Mouse (Mus musculus) limb, embryonic 12.5 days (tissue): ENCODE results near the gene Tubg1. TPM values are rescaled to one million over a fixed set of nuclear protein-coding genes. Genes with fewer than 3 reads are reported as not detected.

Source experiments
- ATAC-seq: fragments of 200-750 bp; cut with Nextera tagmentation; 2 replicates; pipeline ENCODE4 v1.8.0; 2017; ENCODE audit warnings: low read depth, moderate TSS enrichment; ENCODE audit not compliant: insufficient number of reproducible peaks, insufficient read depth, low FRiP score, low TSS enrichment
- H3K27ac ChIP-seq: fragments of 300-500 bp; sonication (generic); 2 replicates; pipeline ENCODE4 v1.5.1; 2016; ENCODE audit warnings: mild to moderate bottlenecking, moderate library complexity
- H3K27me3 ChIP-seq: fragments of 300-500 bp; sonication (generic); 2 replicates; pipeline ENCODE4 v1.6.1; 2016; ENCODE audit warnings: mild to moderate bottlenecking, moderate library complexity
- H3K36me3 ChIP-seq: fragments of 300-500 bp; sonication (generic); 2 replicates; pipeline ENCODE4 v1.6.1; 2016; ENCODE audit warnings: mild to moderate bottlenecking, moderate library complexity
- H3K4me1 ChIP-seq: fragments of 300-500 bp; sonication (generic); replicated peaks from 2 replicates; pipeline ENCODE4 v1.6.1; 2016
- H3K4me2 ChIP-seq: fragments of 300-500 bp; sonication (generic); 2 replicates; pipeline ENCODE4 v1.6.1; 2016; ENCODE audit warnings: mild to moderate bottlenecking, moderate library complexity
- H3K4me3 ChIP-seq: fragments of 300-500 bp; sonication (generic); replicated peaks from 2 replicates; pipeline ENCODE4 v1.5.1; 2016; ENCODE audit warnings: mild to moderate bottlenecking
- H3K9ac ChIP-seq: fragments of 300-500 bp; sonication (generic); replicated peaks from 2 replicates; pipeline ENCODE4 v1.6.1; 2016; ENCODE audit warnings: mild to moderate bottlenecking, moderate library complexity
- H3K9me3 ChIP-seq: fragments of 300-500 bp; sonication (generic); 2 replicates; pipeline ENCODE4 v1.6.1; 2016; ENCODE audit warnings: mild to moderate bottlenecking, moderate library complexity
- WGBS: fragments of 180-500 bp; shearing (Covaris S2); methylation state at CpG from one replicate; pipeline ENCODE4 v1.1.7; 2016; 5-methylcytosine and 5-hydroxymethylcytosine counted together
- polyA plus RNA-seq: library from polyadenylated mRNA; unstranded; fragments of >200 nt; fragmentation: Nextera tagmentation; extraction: Ambion mirVana; gene quantifications from 2 replicates; pipeline ENCODE4 v1.2.1, GENCODE M21; 2016

Tubg1 gene
- polyA plus RNA-seq, 1 experiment from 2014 or later: 90.7 TPM

DNA sequence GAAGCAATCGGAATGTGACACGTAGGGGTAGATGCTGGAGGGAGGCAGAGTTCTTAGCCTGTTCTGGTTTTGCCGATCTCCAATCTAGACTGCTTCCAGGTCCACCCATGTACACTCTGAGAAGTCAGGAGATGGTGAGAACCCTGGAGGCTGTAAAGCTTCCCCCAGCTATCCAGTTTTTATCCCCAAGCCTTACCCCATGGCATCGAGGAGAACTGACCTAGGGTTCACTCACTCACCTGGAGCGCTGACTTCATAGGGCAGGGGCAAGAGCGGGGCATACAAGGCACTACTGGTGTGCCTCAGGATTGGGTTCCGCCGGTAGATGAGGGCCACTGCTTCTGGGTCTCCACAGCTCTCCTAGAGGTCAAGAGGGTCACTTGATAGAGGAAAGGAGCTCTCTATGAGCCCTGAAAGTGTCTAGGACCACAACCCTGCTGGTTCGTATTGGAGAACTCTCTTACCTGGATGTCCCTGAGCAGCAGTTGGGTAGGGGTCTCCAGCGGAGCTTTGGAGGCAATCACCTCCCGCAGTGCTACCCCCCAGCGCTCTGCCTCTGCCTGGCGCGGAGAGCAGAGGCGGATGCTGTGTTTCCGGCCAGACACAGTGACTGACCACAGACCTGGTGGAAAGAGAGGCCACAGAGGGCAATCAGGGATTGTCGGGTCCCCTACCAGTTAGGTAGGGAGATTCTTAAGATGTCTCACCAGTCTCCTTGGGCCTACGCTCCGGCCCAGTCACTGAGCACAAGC, 47.6 kb downstream of the Tubg1 start:
- Histone ChIP-seq H3K27ac (no peak overlapping the region), H3K4me3 (no peak overlapping the region), H3K4me1 (peaks cover 43% of the 10 kb centered on the region), H3K4me2 (no peak overlapping the region), H3K9ac (no peak overlapping the region), H3K36me3 (peaks cover 14% of the 10 kb centered on the region; the same call in 1 of the 2 replicates), H3K9me3 (no peaks in the 10 kb centered on the region), H3K27me3 (peaks cover 88% of the 10 kb centered on the region)
- ATAC-seq: no peak
- 42% methylated on average over 19 of the region's 19 CpGs for WGBS

DNA sequence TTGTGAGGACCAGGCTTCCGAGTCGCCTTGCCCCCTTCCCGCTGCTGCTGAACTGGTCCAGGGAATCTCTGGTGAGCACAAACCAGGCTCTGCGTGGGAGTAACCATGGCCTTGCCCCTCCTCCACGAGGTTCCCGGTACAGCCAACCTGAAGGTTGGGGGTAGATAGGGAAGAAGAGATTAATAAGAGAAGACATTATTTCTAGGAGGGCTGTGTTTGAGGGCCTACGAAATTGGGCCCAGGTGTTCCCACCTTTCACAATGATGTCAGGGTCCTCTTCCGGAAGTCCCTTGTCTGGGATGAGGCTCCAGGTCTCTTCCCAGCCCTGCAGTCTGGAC, 48.2 kb downstream of the Tubg1 start:
- WGBS: 50% methylated on average over 8 of the region's 8 CpGs
- no peak overlapping the region for H3K4me3 ChIP-seq
- H3K4me2 ChIP-seq: no peak overlapping the region
- no peak overlapping the region for H3K27ac ChIP-seq
- peaks cover 9% of the 10 kb centered on the region; the same call in 1 of the 2 replicates for H3K36me3 ChIP-seq
- peaks cover 46% of the 10 kb centered on the region for H3K4me1 ChIP-seq
- no peak overlapping the region for H3K9ac ChIP-seq
- peaks cover 87% of the 10 kb centered on the region for H3K27me3 ChIP-seq
- no peak for ATAC-seq
- no peaks in the 10 kb centered on the region for H3K9me3 ChIP-seq

GRCm38 (mm10) chr11:101168301-101168980, 48.7 kb downstream of the Tubg1 start:
- peaks cover 87% of the 10 kb centered on the region for H3K27me3 ChIP-seq
- WGBS: 67% methylated on average over 18 of the region's 18 CpGs
- H3K4me1 ChIP-seq: peaks cover 50% of the 10 kb centered on the region
- H3K9ac ChIP-seq: no peak overlapping the region
- no peak for ATAC-seq
- peaks cover 9% of the 10 kb centered on the region; the same call in 1 of the 2 replicates for H3K36me3 ChIP-seq
- peak overlapping the region; percentile 66; the same call in 1 of the 2 replicates for H3K4me3 ChIP-seq
- H3K27ac ChIP-seq: no peak overlapping the region
- H3K4me2 ChIP-seq: no peak overlapping the region
- no peaks in the 10 kb centered on the region for H3K9me3 ChIP-seq

DNA sequence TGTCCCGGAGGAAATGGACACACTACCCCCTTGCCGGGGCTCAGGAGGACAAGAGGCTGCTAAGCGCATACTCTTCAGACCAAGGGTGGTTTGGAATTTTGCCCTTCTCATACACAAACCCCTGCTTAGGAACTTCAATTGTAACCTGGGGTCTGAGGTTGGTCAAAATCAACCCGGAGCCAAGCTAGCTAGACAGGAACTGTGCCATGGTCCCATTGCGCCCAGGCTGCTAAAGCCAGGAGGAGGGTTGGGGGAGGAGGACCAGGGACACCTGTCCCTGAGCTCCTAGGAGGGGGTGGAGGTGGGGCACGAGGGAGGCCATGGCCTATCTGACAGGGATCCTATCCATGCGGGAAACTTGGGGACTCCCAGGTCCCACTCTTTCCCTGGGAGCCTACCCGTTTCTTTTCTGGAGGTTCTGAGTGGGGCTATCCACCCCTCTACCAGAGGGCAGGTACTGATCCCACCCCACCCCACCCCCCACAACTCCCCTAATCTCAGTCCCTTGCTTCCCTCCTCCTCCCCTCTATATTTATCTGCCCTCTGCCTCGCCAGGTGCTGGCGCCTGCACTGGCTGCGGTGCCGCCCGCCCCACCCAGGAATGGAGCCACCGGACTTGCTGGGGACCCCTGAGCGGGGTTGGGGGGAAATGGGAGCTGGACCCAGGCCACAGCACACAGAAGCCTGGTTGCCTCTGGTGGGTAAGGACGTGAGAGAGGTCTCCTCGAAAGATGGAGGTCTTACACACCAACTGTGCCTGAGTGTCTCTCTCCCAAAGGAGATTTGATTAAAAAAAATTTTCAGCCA, 49.8 kb downstream of the Tubg1 start:
- H3K4me1 ChIP-seq: peaks cover 50% of the 10 kb centered on the region
- H3K27ac ChIP-seq: no peak overlapping the region
- H3K4me3 ChIP-seq: peak overlapping the region; percentile 66
- H3K4me2 ChIP-seq: peak overlapping the region; percentile 84
- 0 out of 2 replicates have a peak overlapping the region, but pooled peaks have one; percentile 44 for H3K9ac ChIP-seq
- H3K27me3 ChIP-seq: peaks cover 87% of the 10 kb centered on the region
- 14% methylated on average over 17 of the region's 17 CpGs for WGBS
- H3K36me3 ChIP-seq: peaks cover 6% of the 10 kb centered on the region; the same call in 1 of the 2 replicates
- no peaks in the 10 kb centered on the region for H3K9me3 ChIP-seq
- ATAC-seq: no peak

DNA sequence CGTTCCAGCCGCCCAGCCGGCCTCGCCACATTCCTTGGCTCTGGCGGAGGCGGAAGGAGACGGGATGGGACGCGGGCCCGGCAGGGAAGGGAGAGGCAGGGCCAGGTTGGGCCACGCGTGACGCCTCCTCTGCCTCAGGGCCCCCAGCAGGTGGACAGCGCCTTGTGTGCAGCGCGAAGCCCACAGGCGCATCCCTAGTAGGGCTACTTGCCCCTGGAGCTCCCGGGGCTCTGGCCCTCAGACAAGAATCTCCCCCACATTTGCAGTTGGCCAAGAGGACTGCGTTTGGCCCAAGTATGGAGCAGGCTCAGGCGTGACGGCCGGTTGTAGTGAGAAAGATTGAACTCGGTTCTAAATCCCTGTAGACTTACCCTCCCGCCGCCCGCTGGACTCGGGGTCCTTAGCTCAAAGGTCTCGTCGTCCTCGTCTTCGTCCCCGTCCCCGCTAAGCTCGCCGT, 50.6 kb downstream of the Tubg1 start, which contains the start of gene Cntnap1:
TSS of gene Cntnap1 (plus strand) at position 170 of the 457 bp plus-strand sequence.
- Histone ChIP-seq H3K36me3 (peaks cover 6% of the 10 kb centered on the region; the same call in 1 of the 2 replicates), H3K4me1 (peaks cover 52% of the 10 kb centered on the region), H3K27ac (no peak within 1 kb of the TSS)

DNA sequence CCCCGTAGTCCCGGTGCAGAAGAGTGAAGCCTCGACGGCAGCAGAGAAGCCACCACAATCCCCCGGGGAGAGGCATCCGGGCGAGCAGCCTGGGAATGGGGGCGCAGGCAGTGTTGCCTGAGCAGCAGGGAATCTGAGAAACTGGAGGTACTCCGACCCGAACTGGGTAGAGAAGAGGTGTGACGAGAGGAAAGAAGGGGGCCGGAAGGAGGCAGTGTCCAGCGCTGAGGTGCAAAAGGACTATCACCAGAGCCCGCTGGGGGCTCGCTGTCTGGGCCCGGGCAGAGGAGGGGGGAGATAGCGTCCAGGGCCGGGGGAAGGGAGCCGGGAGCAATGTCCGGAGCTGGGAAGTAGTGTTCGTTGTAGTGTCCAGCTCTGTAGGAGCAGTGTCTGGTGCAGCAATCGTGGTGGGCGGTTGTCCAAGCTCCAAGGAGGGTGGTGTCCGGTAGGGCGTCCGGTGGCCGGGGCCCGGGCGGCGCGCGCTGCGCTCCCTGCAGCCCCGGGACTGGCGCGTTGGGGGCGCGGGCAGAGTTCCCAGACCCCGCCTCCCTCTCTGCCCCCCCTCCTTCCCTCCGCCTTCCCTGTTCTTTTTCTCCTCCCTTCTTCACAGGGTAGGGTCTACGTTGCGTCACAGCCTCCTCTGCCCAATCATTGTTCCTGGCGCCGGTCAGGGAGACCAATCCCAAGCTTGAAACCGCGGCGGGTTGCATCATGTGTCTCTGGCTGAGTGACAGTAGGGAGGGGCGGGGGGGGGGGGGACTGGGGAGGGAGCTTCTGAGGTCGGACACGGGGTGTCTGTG, 51.3 kb downstream of the Tubg1 start, which contains the start of gene Plekhh3:
TSS of gene Plekhh3 (minus strand) at position 541 of the 800 bp plus-strand sequence.
- ATAC-seq: peak; percentile 94
- peaks cover 56% of the 10 kb centered on the region for H3K4me1 ChIP-seq
- H3K27ac ChIP-seq: 0 out of 2 replicates have a peak within 1 kb of the TSS, but pooled peaks have one; percentile 56
- H3K9me3 ChIP-seq: no peaks in the 10 kb centered on the region
- peak within 1 kb of the TSS; percentile 84 for H3K4me2 ChIP-seq
- H3K4me3 ChIP-seq: peak within 1 kb of the TSS; percentile 66
- under 1% methylated on average over 46 of the region's 50 CpGs for WGBS
- peaks cover 6% of the 10 kb centered on the region; the same call in 1 of the 2 replicates for H3K36me3 ChIP-seq
- H3K9ac ChIP-seq: peak within 1 kb of the TSS; percentile 67
- peaks cover 87% of the 10 kb centered on the region for H3K27me3 ChIP-seq

More for the DNA sequence above, 50.6 kb downstream of the Tubg1 start, which contains the start of gene Cntnap1:
- H3K4me2 ChIP-seq: peak within 1 kb of the TSS; percentile 84
- no peak for ATAC-seq
- under 1% methylated on average over 35 of the region's 35 CpGs for whole genome bisulfite sequencing
- H3K9ac ChIP-seq: peak within 1 kb of the TSS; percentile 67
- no peaks in the 10 kb centered on the region for H3K9me3 ChIP-seq
- H3K27me3 ChIP-seq: peaks cover 87% of the 10 kb centered on the region
- H3K4me3 ChIP-seq: peak within 1 kb of the TSS; percentile 66

DNA sequence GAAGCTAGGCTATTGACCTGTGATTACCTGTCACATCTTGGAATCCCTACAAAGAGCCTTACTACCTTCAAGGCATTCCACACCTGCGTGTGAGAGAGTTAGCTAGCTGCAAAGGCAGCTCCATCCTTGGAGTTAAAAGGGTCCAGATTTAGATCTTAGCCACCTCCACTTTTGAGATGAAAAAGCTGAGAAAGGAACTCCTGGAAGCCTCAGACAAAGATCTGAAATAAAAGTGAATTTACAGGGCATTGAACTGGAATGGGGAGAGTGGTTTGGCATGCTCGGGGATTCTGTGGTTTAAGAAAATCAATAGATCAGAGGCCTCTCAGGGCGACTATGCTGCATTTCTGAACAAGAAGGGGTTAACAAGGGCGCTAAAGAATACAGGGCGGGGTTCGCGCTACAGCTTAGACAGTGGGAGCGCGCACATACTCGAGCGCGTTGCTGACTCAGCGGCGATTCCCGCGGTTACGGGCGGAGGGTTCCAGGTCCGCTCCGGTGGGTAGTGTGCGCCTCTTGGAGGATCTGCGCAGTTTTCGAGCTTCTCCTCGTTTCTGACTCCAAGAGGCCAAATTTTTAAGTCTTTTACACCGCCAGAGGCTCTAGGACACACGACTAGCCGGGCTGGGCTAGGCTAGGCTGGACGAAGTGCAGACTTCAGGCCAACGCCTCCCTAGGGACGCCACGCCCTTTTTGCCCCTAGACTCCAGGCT, 52.1 kb downstream of the Tubg1 start:
- H3K27me3 ChIP-seq: peaks cover 87% of the 10 kb centered on the region
- peak overlapping the region; percentile 66 for H3K4me3 ChIP-seq
- H3K9me3 ChIP-seq: no peaks in the 10 kb centered on the region
- peak overlapping the region; percentile 51 for H3K9ac ChIP-seq
- peaks cover 6% of the 10 kb centered on the region; the same call in 1 of the 2 replicates for H3K36me3 ChIP-seq
- peak overlapping the region; percentile 84 for H3K4me2 ChIP-seq
- peak; percentile 8; the same call in 1 of the 2 replicates for ATAC-seq
- 0 out of 2 replicates have a peak overlapping the region, but pooled peaks have one; percentile 56 for H3K27ac ChIP-seq
- H3K4me1 ChIP-seq: peaks cover 64% of the 10 kb centered on the region
- WGBS: under 1% methylated on average over 31 of the region's 31 CpGs

- peak overlapping the region; percentile 66 for H3K4me3 ChIP-seq
- no peak overlapping the region for H3K27ac ChIP-seq
- H3K4me1 ChIP-seq: peaks cover 68% of the 10 kb centered on the region
- peak overlapping the region; percentile 84 for H3K4me2 ChIP-seq
- H3K9me3 ChIP-seq: no peaks in the 10 kb centered on the region
- H3K27me3 ChIP-seq: peaks cover 87% of the 10 kb centered on the region
- peak overlapping the region; percentile 51; the same call in 1 of the 2 replicates for H3K9ac ChIP-seq
- no peak for ATAC-seq
- H3K36me3 ChIP-seq: peaks cover 4% of the 10 kb centered on the region; the same call in 1 of the 2 replicates
- 9% methylated on average over 5 of the region's 5 CpGs for WGBS
These were observed 52.7 kb downstream of the Tubg1 start for GRCm38 (mm10) chr11:101172434-101172815.

DNA sequence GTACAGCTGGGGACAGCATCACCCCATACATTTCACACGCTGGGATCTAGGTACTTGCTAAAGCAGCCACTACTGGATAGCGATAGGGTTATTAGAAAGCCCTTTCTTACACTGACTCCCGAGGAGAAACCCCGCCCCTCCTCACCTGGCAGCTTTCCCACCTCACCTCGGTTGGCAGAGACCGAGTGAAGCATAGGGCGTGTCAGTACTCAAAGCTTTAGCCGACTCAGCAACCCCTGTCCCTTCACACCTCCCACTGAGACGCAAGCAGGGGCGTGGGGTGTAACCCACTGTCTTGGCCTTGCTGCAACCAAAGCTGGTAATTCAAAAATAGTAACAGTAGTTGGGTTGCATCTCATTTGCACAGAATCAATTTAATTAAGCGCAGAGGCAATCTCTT, 53.4 kb downstream of the Tubg1 start:
- Histone ChIP-seq H3K9ac (peak overlapping the region; percentile 48; the same call in 1 of the 2 replicates), H3K9me3 (no peaks in the 10 kb centered on the region), H3K4me1 (peaks cover 68% of the 10 kb centered on the region), H3K4me3 (peak overlapping the region; percentile 36), H3K27ac (no peak overlapping the region), H3K27me3 (peaks cover 87% of the 10 kb centered on the region), H3K4me2 (peak overlapping the region; percentile 71), H3K36me3 (no peaks in the 10 kb centered on the region)
- 3% methylated on average over 11 of the region's 11 CpGs for WGBS
- ATAC-seq: no peak
